In the genomic region with DNA sequence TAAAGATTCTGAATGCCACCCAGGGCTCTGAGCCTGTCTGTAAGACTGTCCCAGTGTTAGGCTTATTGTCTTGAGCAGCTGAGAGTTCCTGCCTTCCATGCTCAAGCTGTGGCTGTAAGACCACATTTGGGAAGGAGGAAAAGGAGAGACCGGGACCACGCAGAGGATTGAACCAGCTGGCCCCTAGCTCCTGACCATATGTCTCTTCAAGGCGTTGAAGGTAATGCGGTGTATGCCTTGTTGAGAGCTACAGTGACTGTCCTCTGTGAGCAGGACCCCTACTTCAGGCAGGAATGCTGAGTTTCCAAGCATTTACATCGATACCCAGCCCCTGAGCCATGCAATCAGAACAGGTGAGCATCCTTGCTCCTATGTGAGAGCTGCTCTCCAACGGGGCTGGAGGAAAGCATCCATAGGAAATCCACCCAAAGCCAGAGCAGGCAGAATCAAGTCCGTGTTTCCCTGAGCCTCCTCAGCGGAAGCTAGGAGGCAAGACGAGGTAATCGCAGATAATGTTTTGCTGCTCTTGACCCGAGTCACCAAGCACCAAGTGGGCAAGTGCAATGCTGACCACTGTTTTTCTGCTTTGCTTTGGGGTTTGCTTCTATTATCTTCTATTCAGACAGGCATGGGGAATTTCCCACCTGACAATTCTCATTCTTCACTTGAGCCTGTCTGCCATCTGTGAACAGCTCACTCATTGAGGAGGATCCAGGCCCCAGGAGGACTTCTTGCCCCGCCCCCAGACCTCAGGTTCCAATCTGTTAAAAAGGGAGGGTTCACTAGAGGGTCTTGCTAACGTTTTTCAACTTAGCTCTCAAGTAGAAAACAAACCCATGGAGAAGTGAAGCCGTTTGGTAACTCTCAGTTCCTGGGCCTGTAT, we compare ENCODE assay signal across 8 mouse cellular contexts. TPM values are rescaled to one million over a fixed set of nuclear protein-coding genes. Genes with fewer than 3 reads are reported as not detected.
DNase-seq lines count a peak whose midpoint lies in the region; ATAC-seq and TF ChIP-seq lines count a peak whose summit lies in the region.

No protein-coding gene starts in this region.

- TF ChIP-seq EP300 in heart, adult 2 months (IDR thresholded peaks at IDR 0.05; ENCODE audit: insufficient read depth, low read depth, low read length): no peak
- TF ChIP-seq EP300 in CH12.LX (IDR thresholded peaks at IDR 0.05; ENCODE audit: low read length): peak; percentile 30; the same call in 1 of the 2 replicates

- H3K4me1 ChIP-seq in heart, adult 2 months (ENCODE audit: control insufficient read depth, insufficient read depth, low read length): peaks cover 20% of the 10 kb centered on the region
- H3K4me1 ChIP-seq in CH12.LX (ENCODE audit: control insufficient read depth in 1 of 2, insufficient read depth in 2 of 2): peaks cover 9 to 56% of the 10 kb centered on the region in 2 experiments; a peak in 3 of 4 replicates
- peaks cover 58% of the 10 kb centered on the region for H3K4me1 ChIP-seq in embryonic facial prominence, embryonic 13.5 days
- peaks cover 48% of the 10 kb centered on the region for H3K4me1 ChIP-seq in limb, embryonic 12.5 days (replicated peaks)

- no peak for DNase-seq in heart, adult 2 months
- DNase-seq in heart, adult 9 months (ENCODE audit: low spot score in 2 of 2): no peak
- DNase-seq in CH12.LX (ENCODE audit: extremely low read depth): peak; percentile 64
- no peak for DNase-seq in natural killer cell, adult 2 months (ENCODE audit: low spot score in 2 of 2)

- peak overlapping the region; percentile 34 for H3K4me3 ChIP-seq in heart, adult 2 months
- no peak overlapping the region for H3K4me3 ChIP-seq in CH12.LX (replicated peaks in 1 of 3; ENCODE audit: low read depth in 2 of 3, low read length in 2 of 3, poor library complexity in 1 of 3)
- H3K4me3 ChIP-seq in embryonic facial prominence, embryonic 13.5 days: peak overlapping the region; percentile 84
- peak overlapping the region; percentile 82 for H3K4me3 ChIP-seq in limb, embryonic 12.5 days (replicated peaks)

- H3K4me2 ChIP-seq in CH12.LX (ENCODE audit: insufficient read depth, low read depth, poor library complexity, severe bottlenecking): peak overlapping the region; percentile 54
- peak overlapping the region; percentile 90 for H3K4me2 ChIP-seq in embryonic facial prominence, embryonic 13.5 days
- H3K4me2 ChIP-seq in limb, embryonic 12.5 days: peak overlapping the region; percentile 90

- in situ Hi-C loops in CH12.LX (cut with MboI; ENCODE audit: low pct_ligation_motif_present, low pct_unique_long_range_greater_than_20kb, low sequenced_read_pairs): no loop called here

- ATAC-seq in embryonic facial prominence, embryonic 13.5 days (ENCODE audit: insufficient number of reproducible peaks, insufficient read depth, low FRiP score, low TSS enrichment, low read depth): no peak
- ATAC-seq in limb, embryonic 12.5 days (ENCODE audit: insufficient number of reproducible peaks, insufficient read depth, low FRiP score, low TSS enrichment, low read depth): no peak
- ATAC-seq in frontal cortex, adult (ENCODE audit: low TSS enrichment): no peak
- no peak for ATAC-seq in erythroblast, adult 5-6 weeks (replicated peaks; ENCODE audit: low FRiP score, poor library complexity, severe bottlenecking)

- H3K27ac ChIP-seq in heart, adult 2 months: peak overlapping the region; percentile 64
- H3K27ac ChIP-seq in CH12.LX (ENCODE audit: insufficient read depth, low read depth): no peak overlapping the region
- H3K27ac ChIP-seq in embryonic facial prominence, embryonic 13.5 days: 0 out of 2 replicates have a peak overlapping the region, but pooled peaks have one; percentile 33
- no peak overlapping the region for H3K27ac ChIP-seq in limb, embryonic 12.5 days

- no peak for TF ChIP-seq CTCF in heart, adult 2 months (IDR thresholded peaks at IDR 0.05)
- TF ChIP-seq CTCF in CH12.LX (conservative IDR thresholded peaks at IDR 0.05 in 1 of 2, IDR thresholded peaks at IDR 0.05 in 1 of 2; ENCODE audit: low read depth in 2 of 2, low read length in 2 of 2): no peak

- intact Hi-C loops in heart, adult 2 months (cut with DNase I): loop anchor here (1.0 to 10.0 kb wide), 6 partner anchors 49 to 618 kb away; no protein-coding TSS in a partner anchor

- H3K9me3 ChIP-seq in CH12.LX (replicated peaks; ENCODE audit: low read length): no peaks in the 10 kb centered on the region
- no peaks in the 10 kb centered on the region for H3K9me3 ChIP-seq in embryonic facial prominence, embryonic 13.5 days
- no peaks in the 10 kb centered on the region for H3K9me3 ChIP-seq in limb, embryonic 12.5 days

- peak overlapping the region; percentile 0; the same call in 1 of the 2 replicates for H3K9ac ChIP-seq in heart, adult 2 months (ENCODE audit: low read depth, low read length)
- no peak overlapping the region for H3K9ac ChIP-seq in CH12.LX (ENCODE audit: insufficient read depth, low read depth)
- 0 out of 2 replicates have a peak overlapping the region, but pooled peaks have one; percentile 27 for H3K9ac ChIP-seq in embryonic facial prominence, embryonic 13.5 days
- no peak overlapping the region; the same call in 1 of the 2 replicates for H3K9ac ChIP-seq in limb, embryonic 12.5 days (replicated peaks)

- H3K79me2 ChIP-seq in heart, adult 2 months (replicated peaks; ENCODE audit: control insufficient read depth, insufficient read depth, low read length): peaks cover 6% of the 10 kb centered on the region
- no peaks in the 10 kb centered on the region for H3K79me2 ChIP-seq in CH12.LX (replicated peaks; ENCODE audit: control insufficient read depth, extremely low read depth, insufficient read depth, poor library complexity, severe bottlenecking)

- no peak for TF ChIP-seq POLR2A in heart, adult 2 months (IDR thresholded peaks at IDR 0.05; ENCODE audit: insufficient read depth, low read depth, low read length)
- no peak for TF ChIP-seq POLR2A in CH12.LX (IDR thresholded peaks at IDR 0.05; ENCODE audit: low read depth, low read length)

- WGBS in heart, adult 2 months: 47% methylated on average over 14 of the region's 14 CpGs
- 39% methylated on average over 14 of the region's 14 CpGs for WGBS in embryonic facial prominence, embryonic 13.5 days
- 32% methylated on average over 14 of the region's 14 CpGs for WGBS in limb, embryonic 12.5 days

- no peaks in the 10 kb centered on the region for H3K27me3 ChIP-seq in heart, adult 2 months (ENCODE audit: control insufficient read depth, insufficient read depth, low read length)
- no peaks in the 10 kb centered on the region for H3K27me3 ChIP-seq in CH12.LX (replicated peaks)
- H3K27me3 ChIP-seq in embryonic facial prominence, embryonic 13.5 days: no peaks in the 10 kb centered on the region
- H3K27me3 ChIP-seq in limb, embryonic 12.5 days: no peaks in the 10 kb centered on the region

- no peak for TF ChIP-seq RAD21 in CH12.LX (IDR thresholded peaks at IDR 0.05; ENCODE audit: low read depth, low read length)

- dilution Hi-C loops in CH12.LX (cut with MboI; ENCODE audit: extremely low pct_ligation_motif_present, extremely low pct_unique_long_range_greater_than_20kb, low sequenced_read_pairs): no loop called here

- H3K36me3 ChIP-seq in heart, adult 2 months (ENCODE audit: control insufficient read depth, insufficient read depth, low read length): peaks cover 2% of the 10 kb centered on the region; the same call in 1 of the 2 replicates
- H3K36me3 ChIP-seq in CH12.LX (replicated peaks in 1 of 2; ENCODE audit: control insufficient read depth in 1 of 2, insufficient read depth in 1 of 2, low read length in 1 of 2): peaks cover 0 to 33% of the 10 kb centered on the region in 2 experiments
- peaks cover 11% of the 10 kb centered on the region; the same call in 1 of the 2 replicates for H3K36me3 ChIP-seq in embryonic facial prominence, embryonic 13.5 days
- H3K36me3 ChIP-seq in limb, embryonic 12.5 days: peaks cover 19% of the 10 kb centered on the region; the same call in 1 of the 2 replicates

TF ChIP-seq in CH12.LX, 34 proteins besides CTCF, POLR2A, EP300 and RAD21:
- TF ChIP-seq NELFE (IDR thresholded peaks at IDR 0.05; ENCODE audit: low read depth, low read length) (0 out of 2 replicates have a peak, but pooled peaks have one; percentile 36), ZKSCAN1 (IDR thresholded peaks at IDR 0.05; ENCODE audit: borderline replicate concordance, low read depth, low read length) (no peak), RCOR1 (conservative IDR thresholded peaks at IDR 0.05; ENCODE audit: low read depth, low read length) (0 out of 2 replicates have a peak, but pooled peaks have one; percentile 37), MEF2A (IDR thresholded peaks at IDR 0.05; ENCODE audit: borderline replicate concordance, low read depth, low read length) (no peak), BHLHE40 (IDR thresholded peaks at IDR 0.05; ENCODE audit: low read depth, low read length) (0 out of 2 replicates have a peak, but pooled peaks have one; percentile 14), ZMIZ1 (IDR thresholded peaks at IDR 0.05; ENCODE audit: low read depth, low read length) (no peak), JUN (IDR thresholded peaks at IDR 0.05; ENCODE audit: insufficient read depth, low read depth, low read length) (no peak), UBTF (IDR thresholded peaks at IDR 0.05; ENCODE audit: low read depth, low read length) (no peak), TCF12 (IDR thresholded peaks at IDR 0.05; ENCODE audit: low read depth, low read length) (no peak), ETS1 (conservative IDR thresholded peaks at IDR 0.05; ENCODE audit: low read depth, low read length) (peak; percentile 16)
TF ChIP-seq in CH12.LX: peak in this region for 4.

RNA-seq across cellular contexts. Expression of a gene that starts 3.0 kb away (rescaled TPM):
- 10 to 100 TPM; 27.0 to 29.0 TPM for total RNA-seq in heart, adult 2 months (2021)
- 15.3 and 32.0 TPM in 2 replicates for polyA plus RNA-seq in heart, adult 2 months (2012; rRNA removed)
- total RNA-seq in CH12.LX (2012; rRNA removed): 1.2 TPM in 2 replicates
- 1.4 and 1.6 TPM in 2 replicates for total RNA-seq in CH12.LX (2014; rRNA removed)
- 3.2 and 3.4 TPM in 2 replicates for polyA plus RNA-seq in CH12.LX (2012; ENCODE audit: insufficient read length, low read depth)
- 2.9 and 3.0 TPM in 2 replicates for polyA plus RNA-seq in embryonic facial prominence, embryonic 13.5 days (2015; fragmentation: Nextera tagmentation; extraction: Ambion mirVana)
- polyA plus RNA-seq in limb, embryonic 12.5 days (2016; fragmentation: Nextera tagmentation; extraction: Ambion mirVana): 2.6 and 3.3 TPM in 2 replicates
- not detected in 2 replicates for total RNA-seq in erythroblast, adult 5-6 weeks (2015; ENCODE audit: low replicate concordance)
- 0.85 TPM in 1 of 2 replicates, not detected in the other for total RNA-seq in erythroblast, adult 5-6 weeks (2017; ENCODE audit: low replicate concordance)

Comparison
In these comparisons a context has a peak if more than half of its experiments do, and no peak if none do; other contexts are left out.
1. H3K27ac ChIP-seq: peak in heart, adult 2 months (single experiment) and embryonic facial prominence, embryonic 13.5 days (single experiment); none in CH12.LX (single experiment) and limb, embryonic 12.5 days (single experiment).
2. H3K4me3 ChIP-seq: peak in heart, adult 2 months (single experiment), embryonic facial prominence, embryonic 13.5 days (single experiment) and limb, embryonic 12.5 days (single experiment); none in CH12.LX (0 of 3).
3. H3K9ac ChIP-seq: peak in heart, adult 2 months (single experiment) and embryonic facial prominence, embryonic 13.5 days (single experiment); none in CH12.LX (single experiment) and limb, embryonic 12.5 days (single experiment).
4. Peak in every context shown above with its lines, with median percentiles within 50 percentile points of each other: H3K4me2 ChIP-seq.